Mouse (Mus musculus) limb, embryonic 10.5 days (tissue): ENCODE data around the gene Ppp1r14a. TPM values are rescaled to one million over a fixed set of nuclear protein-coding genes. Genes with fewer than 3 reads are reported as not detected.

Experiments used
- DNase-seq: peaks from one replicate; pipeline ENCODE4 v3.0.0-alpha.2; 2017; ENCODE audit warnings: low spot score
- H3K27ac ChIP-seq: fragments of 300-500 bp; sonication (generic); 2 replicates; pipeline ENCODE4 v1.5.1; 2016; ENCODE audit warnings: mild to moderate bottlenecking
- H3K27me3 ChIP-seq: fragments of 300-500 bp; sonication (generic); 2 replicates; pipeline ENCODE4 v1.6.1; 2016; ENCODE audit warnings: low read depth, mild to moderate bottlenecking; ENCODE audit not compliant: poor library complexity, severe bottlenecking
- H3K36me3 ChIP-seq: fragments of 300-500 bp; sonication (generic); 2 replicates; pipeline ENCODE4 v1.6.1; 2016; ENCODE audit warnings: mild to moderate bottlenecking, moderate library complexity
- H3K4me1 ChIP-seq: fragments of 300-500 bp; sonication (generic); 2 replicates; pipeline ENCODE4 v1.6.1; 2016
- H3K4me3 ChIP-seq: fragments of 300-500 bp; sonication (generic); 2 replicates; pipeline ENCODE4 v1.5.1; 2016; ENCODE audit warnings: mild to moderate bottlenecking, moderate library complexity
- H3K9me3 ChIP-seq: fragments of 300-500 bp; sonication (generic); replicated peaks from 2 replicates; pipeline ENCODE4 v1.6.1; 2016; ENCODE audit warnings: mild to moderate bottlenecking
- WGBS: fragments of 180-500 bp; shearing (Covaris S2); methylation state at CpG from one replicate; pipeline ENCODE4 v1.1.7; 2016; 5-methylcytosine and 5-hydroxymethylcytosine counted together
- polyA plus RNA-seq: library from polyadenylated mRNA; unstranded; fragments of >200 nt; fragmentation: Nextera tagmentation; extraction: Ambion mirVana; gene quantifications from 2 replicates; pipeline ENCODE4 v1.2.1, GENCODE M21; 2016

Ppp1r14a gene
- polyA plus RNA-seq, 1 experiment from 2014 or later, result 5.4 TPM

DNA sequence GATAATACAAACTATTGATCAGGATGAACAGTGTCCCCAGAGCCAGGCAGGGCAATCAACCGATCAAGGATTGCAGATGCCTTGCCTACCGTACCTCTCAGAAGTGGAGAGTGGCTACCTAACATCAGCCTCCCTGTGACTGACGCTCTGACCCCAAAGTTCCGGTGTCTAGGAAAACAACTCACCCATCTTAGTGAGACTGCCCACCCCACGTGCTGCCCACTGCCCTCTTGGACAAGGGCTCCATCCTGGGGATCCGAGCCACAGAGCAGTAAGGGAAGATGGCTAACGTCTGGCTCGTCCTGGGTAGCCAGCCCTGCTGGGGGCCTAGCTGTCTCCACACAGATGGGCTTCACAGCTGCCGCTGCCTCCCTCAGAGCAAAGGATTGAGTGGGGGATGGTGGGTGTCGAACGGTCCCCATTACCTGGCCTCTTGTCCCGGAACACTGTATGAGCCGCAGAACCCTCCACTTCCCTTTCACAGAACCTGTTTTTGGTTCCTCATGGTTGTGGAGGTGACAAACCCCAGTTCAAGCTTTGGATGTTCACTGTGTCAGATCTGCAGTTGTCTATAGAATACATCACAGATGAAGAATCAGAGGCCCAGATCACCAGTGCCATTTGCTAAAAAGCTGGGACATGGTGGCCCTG is 5.1 kb downstream of the Ppp1r14a start:
- peaks cover 51% of the 10 kb centered on the region for H3K4me1 ChIP-seq
- peaks cover 25% of the 10 kb centered on the region for H3K27me3 ChIP-seq
- no peaks in the 10 kb centered on the region for H3K9me3 ChIP-seq
- no peak for DNase-seq
- H3K36me3 ChIP-seq, result no peaks in the 10 kb centered on the region
- no peak overlapping the region for H3K4me3 ChIP-seq
- H3K27ac ChIP-seq, result peak overlapping the region; percentile 44; the same call in 1 of the 2 replicates
- 68% methylated on average over 13 of the region's 13 CpGs for WGBS

DNA sequence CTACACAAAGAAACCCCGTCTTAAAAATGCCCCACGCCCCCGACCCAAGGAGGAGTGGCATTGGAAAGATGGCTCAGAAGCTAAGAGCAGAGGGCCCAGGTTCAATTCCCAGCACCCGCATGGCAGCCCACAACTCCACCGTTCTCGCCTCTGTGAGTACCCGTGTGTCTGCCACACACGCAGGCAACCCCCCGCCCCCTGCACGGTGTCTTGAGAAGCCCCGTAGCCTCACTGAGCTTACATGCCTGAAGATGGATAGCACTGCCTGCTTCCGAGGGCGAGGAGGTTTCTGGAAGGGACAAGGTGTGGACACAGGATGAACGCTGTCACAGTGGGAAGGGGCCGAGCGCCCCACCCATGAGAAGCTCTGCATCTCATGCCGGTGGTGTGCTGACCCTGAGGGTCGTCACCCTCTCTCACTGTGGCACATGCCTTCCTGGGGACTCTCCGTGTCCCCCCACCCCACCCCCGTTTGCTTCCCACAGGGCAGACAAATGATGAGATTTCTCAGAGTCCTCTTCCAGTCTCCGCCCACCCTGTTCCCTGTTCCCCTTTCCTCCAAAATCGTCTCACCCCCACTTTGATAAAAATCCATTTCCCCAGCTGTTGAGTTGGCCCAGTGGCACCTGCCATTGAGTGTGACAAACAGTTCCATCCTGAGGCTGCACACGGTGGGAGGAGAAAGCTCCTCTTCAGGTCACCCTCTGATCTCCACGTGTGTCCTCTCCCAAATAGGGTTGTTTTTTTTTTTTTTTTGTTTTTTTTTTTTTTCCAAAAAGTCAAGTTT is 6.9 kb downstream of the Ppp1r14a start:
- H3K36me3 ChIP-seq, result no peaks in the 10 kb centered on the region
- H3K27ac ChIP-seq, result no peak overlapping the region
- WGBS, result 80% methylated on average over 24 of the region's 24 CpGs
- H3K27me3 ChIP-seq, result peaks cover 10% of the 10 kb centered on the region; the same call in 1 of the 2 replicates
- no peaks in the 10 kb centered on the region for H3K9me3 ChIP-seq
- H3K4me3 ChIP-seq, result no peak overlapping the region
- peaks cover 33% of the 10 kb centered on the region for H3K4me1 ChIP-seq
- no peak for DNase-seq

DNA sequence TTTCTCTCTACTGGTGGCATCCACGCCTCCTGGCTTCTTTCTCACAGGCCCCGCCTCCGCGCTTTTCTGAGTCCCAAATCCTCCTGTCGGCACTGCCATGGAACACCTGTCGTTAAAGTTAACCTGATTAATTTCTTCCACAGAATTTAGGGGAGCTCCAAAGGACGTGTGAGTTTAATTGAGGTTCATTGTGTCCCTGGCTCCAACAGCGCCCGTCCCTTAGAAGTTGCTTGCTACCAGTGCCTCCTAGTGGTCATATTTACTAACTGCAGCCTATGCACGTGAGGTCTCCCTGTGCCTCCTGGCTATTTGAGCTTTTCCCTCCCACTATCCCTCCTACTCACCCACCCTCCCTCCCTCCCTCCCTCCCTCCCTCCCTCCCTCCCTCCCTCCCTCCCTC is 7.9 kb downstream of the Ppp1r14a start:
- 13% methylated on average over 10 of the region's 10 CpGs for WGBS
- Histone ChIP-seq H3K36me3 (no peaks in the 10 kb centered on the region), H3K4me1 (peaks cover 24% of the 10 kb centered on the region), H3K4me3 (no peak overlapping the region), H3K9me3 (no peaks in the 10 kb centered on the region), H3K27me3 (peaks cover 10% of the 10 kb centered on the region; the same call in 1 of the 2 replicates), H3K27ac (no peak overlapping the region)
- peak; percentile 71 for DNase-seq

DNA sequence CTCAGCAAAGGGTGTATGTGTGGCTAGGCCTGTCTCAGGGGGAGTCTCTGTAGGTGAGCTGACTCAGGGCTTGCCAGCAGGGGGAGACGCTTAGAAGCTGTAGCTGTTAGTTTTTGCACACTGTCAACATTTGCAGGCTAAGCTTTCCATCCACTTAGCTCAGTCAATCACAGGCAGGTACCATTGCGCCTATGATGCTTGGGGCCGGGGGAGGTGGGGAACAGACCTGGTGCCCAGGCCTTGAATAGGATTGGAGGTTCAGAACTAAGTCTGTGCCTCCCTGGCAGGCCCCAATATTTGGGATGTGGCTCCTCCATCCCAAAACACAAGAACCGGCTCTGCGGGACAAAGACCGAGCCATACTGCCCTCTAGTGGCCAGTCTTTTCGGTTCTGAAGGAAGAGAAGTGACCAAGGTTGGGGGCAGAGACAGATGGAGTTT is 12.0 kb downstream of the Ppp1r14a start:
- Histone ChIP-seq H3K27ac (peak overlapping the region; percentile 76), H3K4me3 (peak overlapping the region; percentile 30), H3K36me3 (no peaks in the 10 kb centered on the region), H3K4me1 (peaks cover 26% of the 10 kb centered on the region), H3K27me3 (peaks cover 16% of the 10 kb centered on the region), H3K9me3 (no peaks in the 10 kb centered on the region)
- WGBS, result 2% methylated on average over 7 of the region's 7 CpGs
- DNase-seq, result peak; percentile 85

DNA sequence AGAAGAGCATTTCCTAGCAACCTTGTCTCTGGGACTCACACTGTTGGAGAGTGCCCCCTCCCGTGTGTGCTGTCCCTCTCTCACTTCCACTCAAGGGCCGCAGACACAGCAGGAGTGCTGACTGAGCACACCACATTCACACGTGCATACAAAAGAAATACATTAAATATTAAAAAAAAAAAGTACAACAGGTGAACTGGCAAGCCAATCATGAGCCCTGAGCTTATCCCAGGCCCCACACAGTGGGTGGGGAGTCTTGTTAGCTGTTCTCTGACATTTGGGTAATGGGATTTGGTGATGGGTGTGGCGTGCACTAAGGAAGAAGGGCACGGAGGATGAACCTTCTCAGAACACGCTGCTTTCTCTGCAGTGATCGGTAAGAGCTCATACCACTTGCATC is 13.5 kb downstream of the Ppp1r14a start:
- H3K9me3 ChIP-seq, result no peaks in the 10 kb centered on the region
- no peak overlapping the region for H3K27ac ChIP-seq
- H3K4me1 ChIP-seq, result peaks cover 37% of the 10 kb centered on the region
- 76% methylated on average over 7 of the region's 7 CpGs for WGBS
- no peak for DNase-seq
- H3K36me3 ChIP-seq, result no peaks in the 10 kb centered on the region
- no peak overlapping the region for H3K4me3 ChIP-seq
- H3K27me3 ChIP-seq, result peaks cover 20% of the 10 kb centered on the region

DNA sequence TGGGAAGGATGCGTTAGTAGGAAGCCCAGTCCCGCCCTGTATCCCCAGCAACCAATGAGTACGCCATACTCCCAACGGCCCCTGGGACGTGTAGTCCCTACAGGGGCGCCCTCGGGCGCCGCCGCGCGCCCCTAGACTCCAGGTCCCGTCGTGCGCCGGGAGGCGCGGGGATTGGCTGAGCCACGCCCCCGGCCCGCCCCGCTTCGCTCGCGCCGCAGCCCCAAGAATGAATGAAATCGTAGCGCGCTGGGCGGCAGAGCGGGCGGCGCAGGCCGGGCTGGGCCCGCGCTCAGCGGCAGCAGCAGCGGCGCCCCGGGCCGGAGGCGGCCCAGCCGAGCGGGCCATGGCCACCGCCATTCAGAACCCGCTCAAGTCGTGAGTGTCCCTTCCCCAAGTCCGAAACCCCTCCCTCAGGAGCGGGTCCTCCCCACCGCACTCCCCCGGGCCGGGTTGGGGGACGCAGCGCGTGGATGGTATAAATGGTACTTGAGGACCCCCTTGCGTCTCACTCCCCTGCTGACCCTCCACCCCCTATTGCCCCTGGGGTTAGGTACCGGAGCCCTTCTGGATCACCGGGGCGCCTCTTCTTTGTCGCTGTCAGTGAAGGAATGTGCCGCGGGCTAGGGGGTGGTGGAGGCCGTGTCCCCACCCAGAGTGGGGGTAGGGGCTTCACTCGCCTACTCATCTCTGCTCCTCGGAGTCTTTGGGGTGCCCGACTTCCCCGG is 14.8 kb downstream of the Ppp1r14a start, which contains the start of gene Dpf1:
Dpf1 (plus strand) TSS at position 214 of the 725 bp plus-strand sequence.
- Histone ChIP-seq H3K4me1 (peaks cover 50% of the 10 kb centered on the region), H3K27ac (peak within 1 kb of the TSS; percentile 85), H3K36me3 (no peaks in the 10 kb centered on the region), H3K4me3 (peak within 1 kb of the TSS; percentile 76), H3K9me3 (no peaks in the 10 kb centered on the region), H3K27me3 (peaks cover 20% of the 10 kb centered on the region)
- peak; percentile 88 for DNase-seq
- WGBS, result under 1% methylated on average over 67 of the region's 67 CpGs

DNA sequence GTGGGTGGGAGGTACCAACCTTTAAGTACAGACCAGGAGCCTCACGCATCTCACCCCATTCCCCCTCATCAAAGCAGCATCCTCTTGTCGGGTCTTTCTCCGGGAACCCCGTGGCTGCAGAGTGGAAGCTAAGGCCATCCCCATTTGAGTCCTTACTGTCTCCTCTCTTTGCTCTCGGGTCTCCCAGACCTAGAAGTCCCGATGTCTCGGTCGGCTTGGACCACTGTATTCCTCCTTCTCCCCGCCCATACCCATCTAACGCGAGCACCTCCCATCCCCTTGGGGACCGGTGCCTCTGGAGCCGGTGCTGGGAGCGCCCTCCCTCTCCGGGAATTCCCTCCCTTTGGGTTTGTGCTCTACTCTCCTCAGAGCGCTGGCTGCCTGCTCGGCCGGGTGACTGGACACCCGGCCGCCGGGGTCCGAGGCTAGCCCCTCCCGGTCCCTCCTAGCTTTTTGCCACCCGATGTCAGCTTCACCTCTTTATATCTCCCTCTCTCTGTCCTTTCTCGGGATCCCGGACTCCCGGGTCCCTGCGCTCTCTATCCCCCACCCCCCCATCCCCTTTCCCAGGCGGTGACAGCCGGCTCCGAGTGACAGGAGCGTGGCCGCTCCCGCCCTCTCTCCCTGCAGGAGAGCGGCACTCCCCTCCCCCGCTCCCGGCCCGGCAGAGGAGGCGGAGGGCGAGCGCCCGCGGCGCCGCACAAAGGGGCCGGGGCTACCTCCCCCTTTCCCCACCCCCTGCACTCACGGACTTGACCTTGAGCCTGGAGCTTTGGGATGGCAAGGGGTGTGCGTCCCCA is 15.6 kb downstream of the Ppp1r14a start:
- DNase-seq, result peak; percentile 66
- H3K4me1 ChIP-seq, result peaks cover 57% of the 10 kb centered on the region

DNA sequence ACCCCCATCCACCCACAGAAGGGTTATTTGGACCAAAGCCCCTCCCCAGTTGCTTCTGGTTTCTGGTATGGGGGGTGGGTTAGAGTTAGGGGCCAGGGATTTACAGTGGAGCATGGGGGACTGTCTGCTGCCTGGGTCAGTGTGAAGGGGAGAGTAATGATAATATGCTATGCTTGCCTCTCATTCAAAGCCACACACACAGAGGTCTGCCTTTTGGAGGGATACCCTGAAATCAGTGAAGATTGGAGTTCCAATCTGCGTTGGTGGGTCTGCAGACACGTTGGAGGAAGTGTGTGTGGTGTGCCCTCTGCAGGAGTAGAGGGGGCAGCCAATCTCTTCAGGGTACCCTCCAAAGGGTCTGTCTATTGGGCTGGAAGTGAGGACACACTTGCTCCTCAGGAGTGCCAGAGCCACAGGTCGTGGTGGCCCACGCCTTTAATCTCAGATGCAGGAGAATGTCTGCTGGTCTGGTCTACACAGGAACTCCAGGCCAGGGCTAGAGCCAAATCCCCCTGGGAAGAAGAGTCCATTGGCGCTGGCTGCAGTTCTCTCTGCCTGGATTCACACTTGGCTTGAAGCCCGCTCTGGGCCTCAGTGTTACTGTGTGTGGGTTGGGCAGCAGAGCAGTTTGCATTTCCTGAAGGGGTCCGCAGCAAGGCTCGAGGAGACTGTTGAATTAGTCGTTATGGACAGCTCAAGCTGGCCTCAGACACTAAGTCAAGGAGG is 16.3 kb downstream of the Ppp1r14a start:
- peaks cover 60% of the 10 kb centered on the region for H3K4me1 ChIP-seq
- peak overlapping the region; percentile 85 for H3K27ac ChIP-seq
- H3K4me3 ChIP-seq, result peak overlapping the region; percentile 76
- peaks cover 28% of the 10 kb centered on the region for H3K27me3 ChIP-seq
- 20% methylated on average over 9 of the region's 9 CpGs for WGBS
- H3K9me3 ChIP-seq, result no peaks in the 10 kb centered on the region
- H3K36me3 ChIP-seq, result no peaks in the 10 kb centered on the region
- peak; percentile 37 for DNase-seq

More for the DNA sequence above, 15.6 kb downstream of the Ppp1r14a start:
- Histone ChIP-seq H3K9me3 (no peaks in the 10 kb centered on the region), H3K27me3 (peaks cover 24% of the 10 kb centered on the region), H3K4me3 (peak overlapping the region; percentile 76), H3K36me3 (no peaks in the 10 kb centered on the region), H3K27ac (peak overlapping the region; percentile 85)
- WGBS, result under 1% methylated on average over 48 of the region's 48 CpGs

DNA sequence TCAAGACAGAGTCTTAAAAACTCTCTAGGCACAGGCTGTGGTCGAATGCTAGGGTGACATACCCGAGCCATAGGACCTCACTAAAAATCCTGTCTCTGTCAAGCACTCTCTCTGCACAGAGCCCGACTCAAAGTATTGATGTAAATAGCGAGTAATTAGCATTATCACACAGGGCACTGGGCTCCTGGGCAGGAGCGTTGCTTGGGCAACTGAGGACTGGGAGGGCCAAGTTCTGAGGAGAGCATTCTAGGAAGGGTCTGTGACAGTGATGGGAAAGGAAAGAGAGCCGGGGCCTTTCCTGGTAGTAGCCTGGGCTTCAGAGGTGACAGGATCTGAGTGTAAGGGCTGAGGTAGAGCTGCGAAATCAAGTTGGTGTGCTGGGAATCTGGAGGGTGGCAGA is 17.0 kb downstream of the Ppp1r14a start:
- Histone ChIP-seq H3K4me1 (peaks cover 60% of the 10 kb centered on the region), H3K4me3 (peak overlapping the region; percentile 76; the same call in 1 of the 2 replicates), H3K9me3 (no peaks in the 10 kb centered on the region), H3K36me3 (peaks cover 6% of the 10 kb centered on the region), H3K27ac (0 out of 2 replicates have a peak overlapping the region, but pooled peaks have one; percentile 34), H3K27me3 (peaks cover 28% of the 10 kb centered on the region)
- WGBS, result 29% methylated on average over 7 of the region's 7 CpGs
- no peak for DNase-seq

DNA sequence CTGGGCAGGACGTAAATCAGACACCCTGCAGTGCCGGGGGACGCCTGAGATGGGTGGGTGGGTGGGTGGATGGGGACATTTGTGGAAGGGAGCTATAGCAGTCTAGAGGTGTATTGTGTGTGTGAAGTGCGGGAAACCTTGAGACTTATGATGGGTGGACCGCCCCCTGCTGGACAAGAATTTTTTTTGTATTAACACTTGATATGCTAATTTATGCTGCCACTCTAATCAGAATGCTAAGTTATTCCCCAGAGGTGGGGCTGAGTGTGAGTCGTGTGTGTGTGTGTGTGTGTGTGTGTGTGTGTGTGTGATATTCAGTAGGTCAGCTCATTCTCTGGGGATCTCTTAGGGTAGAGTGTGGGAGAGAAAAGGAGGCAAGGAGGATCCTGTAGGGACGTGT is 17.5 kb downstream of the Ppp1r14a start:
- 22% methylated on average over 7 of the region's 7 CpGs for WGBS
- peaks cover 11% of the 10 kb centered on the region for H3K36me3 ChIP-seq
- H3K4me1 ChIP-seq, result peaks cover 60% of the 10 kb centered on the region

DNA sequence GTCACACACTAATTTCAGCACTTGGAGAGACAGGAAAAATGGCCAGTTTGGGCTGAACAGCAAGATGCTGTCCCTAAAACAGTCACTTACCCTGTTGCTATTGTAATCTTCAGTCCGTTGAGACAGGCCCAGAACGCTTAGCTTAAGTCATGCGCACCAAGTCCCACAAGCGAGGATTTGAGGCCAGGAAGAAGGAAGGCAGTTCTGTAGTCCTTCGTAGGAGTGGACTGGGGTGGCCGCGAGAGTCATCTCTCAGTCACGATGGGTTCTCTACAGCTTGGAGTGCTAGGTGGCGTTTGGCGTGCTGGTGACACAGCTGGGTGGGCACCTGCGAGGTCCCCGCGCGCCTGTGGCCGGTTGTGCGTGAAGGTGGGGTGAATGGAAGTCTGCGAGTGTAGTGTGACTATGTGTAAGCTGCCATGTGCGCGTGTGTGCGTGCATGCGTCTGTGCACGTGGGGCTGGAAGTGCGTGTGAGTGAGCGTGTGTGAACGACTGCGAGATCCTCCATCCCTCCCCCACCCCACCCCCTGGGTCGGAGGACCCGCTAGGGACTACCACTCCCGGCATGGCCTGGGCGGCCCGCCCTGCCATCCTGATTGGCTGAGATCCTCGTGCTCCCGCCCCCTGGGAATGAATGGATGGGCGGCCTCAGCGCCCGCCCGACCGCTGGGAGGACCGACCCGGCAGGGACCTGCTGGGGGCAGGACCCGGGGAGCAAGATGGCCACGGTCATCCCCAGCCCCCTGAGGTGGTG is 18.4 kb downstream of the Ppp1r14a start:
- Histone ChIP-seq H3K4me1 (peaks cover 61% of the 10 kb centered on the region), H3K27me3 (peaks cover 28% of the 10 kb centered on the region), H3K9me3 (no peaks in the 10 kb centered on the region), H3K27ac (peak overlapping the region; percentile 83), H3K36me3 (peaks cover 20% of the 10 kb centered on the region), H3K4me3 (peak overlapping the region; percentile 80)
- DNase-seq, result peak; percentile 92
- WGBS, result 1% methylated on average over 42 of the region's 42 CpGs

More for the DNA sequence above, 17.5 kb downstream of the Ppp1r14a start:
- Histone ChIP-seq H3K9me3 (no peaks in the 10 kb centered on the region), H3K27ac (no peak overlapping the region), H3K4me3 (0 out of 2 replicates have a peak overlapping the region, but pooled peaks have one; percentile 10), H3K27me3 (peaks cover 28% of the 10 kb centered on the region)
- peak; percentile 60 for DNase-seq
